Mouse (Mus musculus): Measurements from ENCODE around the gene Ucp2.

The Ucp2 gene

DNA sequence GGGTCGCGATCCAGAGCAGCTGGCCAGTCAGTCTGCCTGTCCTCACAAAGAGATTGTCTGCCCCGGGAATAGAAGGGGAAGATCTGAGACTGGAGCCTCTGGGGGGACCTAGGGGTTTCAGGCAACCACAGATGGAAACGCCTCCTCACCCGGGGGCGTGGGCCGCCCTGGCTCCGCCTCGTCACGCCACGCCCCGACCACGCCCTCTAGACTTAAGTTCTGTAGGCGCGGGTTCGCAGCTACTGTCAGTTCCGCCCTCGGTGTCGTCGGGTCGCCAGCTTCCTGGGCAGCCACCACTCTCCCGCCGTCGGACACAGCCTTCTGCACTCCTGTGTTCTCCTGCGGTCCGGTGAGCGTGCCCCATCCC lies at the start of gene Ucp2:
Ucp2 (plus strand) TSS at position 221 of the 367 bp plus-strand sequence.
- DNase-seq: peak; percentile 31 to 50

DNA sequence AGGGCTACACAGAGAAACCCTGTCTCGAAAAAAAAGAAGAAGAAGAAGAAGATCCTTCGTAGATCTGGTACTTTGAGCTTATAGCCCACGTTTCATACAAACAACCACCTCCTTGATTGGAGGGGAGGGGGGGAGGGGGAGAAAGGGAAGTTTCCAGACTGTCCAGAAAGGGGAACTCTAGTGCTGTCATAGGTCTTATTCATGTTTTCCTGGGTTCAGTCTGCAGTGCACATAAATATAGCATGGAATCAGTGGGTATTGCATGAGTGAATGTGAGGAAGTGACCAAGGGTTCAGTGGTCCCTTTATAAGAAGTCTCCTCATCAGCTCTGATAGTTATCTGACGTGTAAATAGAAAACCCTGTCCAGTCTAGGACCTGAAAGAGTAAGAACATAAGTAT lies 49.4 kb upstream of the Ucp2 start:
- DNase-seq: no peak

- no peak for DNase-seq
These were observed 46.9 kb upstream of the Ucp2 start for GRCm38 (mm10) chr7:100446271-100446670.

DNA sequence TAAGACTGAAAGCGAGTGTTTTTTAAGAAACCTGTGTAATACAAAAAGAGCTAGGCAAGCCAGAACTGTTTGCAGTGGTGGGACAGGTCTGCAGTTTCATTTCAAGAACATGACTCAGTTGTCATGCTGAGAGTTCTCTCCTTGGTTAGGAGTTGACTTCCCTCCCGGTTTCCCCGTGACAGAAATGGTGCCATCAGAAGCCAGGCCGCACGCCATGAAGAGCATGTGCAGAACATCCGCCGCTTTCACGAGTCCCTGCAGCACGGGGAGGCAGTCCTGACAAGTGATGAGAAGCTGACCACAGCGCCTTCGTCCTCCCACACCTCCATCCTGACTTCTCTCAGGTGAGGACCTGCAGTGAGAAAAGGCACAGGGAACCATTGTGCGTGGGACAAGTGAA lies 44.6 kb upstream of the Ucp2 start:
- DNase-seq: no peak

- DNase-seq: no peak
These were observed 44.2 kb upstream of the Ucp2 start for GRCm38 (mm10) chr7:100448985-100449384.

DNA sequence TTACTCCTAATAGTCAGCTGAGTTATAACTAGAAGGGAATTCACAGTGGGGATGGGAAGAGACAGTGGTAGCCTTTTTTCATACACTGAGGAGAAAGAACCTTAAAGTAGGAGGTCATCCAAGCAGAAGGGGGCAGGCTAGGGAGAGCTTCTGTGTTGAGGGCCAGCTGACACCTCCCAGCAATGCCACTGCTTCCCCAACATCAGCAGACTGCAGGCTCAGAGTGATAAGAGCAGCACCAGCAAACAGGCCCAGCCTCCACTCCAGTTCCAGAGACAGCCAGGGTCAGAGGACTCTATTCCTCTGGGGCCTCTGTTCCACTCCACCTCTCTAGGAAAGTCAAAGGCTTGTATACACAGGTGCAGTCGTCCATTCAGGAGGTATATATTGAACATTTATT lies 35.0 kb upstream of the Ucp2 start:
- DNase-seq: no peak

- DNase-seq: peak; percentile 31 to 58
These were observed 33.3 kb upstream of the Ucp2 start for GRCm38 (mm10) chr7:100459862-100460261.

DNA sequence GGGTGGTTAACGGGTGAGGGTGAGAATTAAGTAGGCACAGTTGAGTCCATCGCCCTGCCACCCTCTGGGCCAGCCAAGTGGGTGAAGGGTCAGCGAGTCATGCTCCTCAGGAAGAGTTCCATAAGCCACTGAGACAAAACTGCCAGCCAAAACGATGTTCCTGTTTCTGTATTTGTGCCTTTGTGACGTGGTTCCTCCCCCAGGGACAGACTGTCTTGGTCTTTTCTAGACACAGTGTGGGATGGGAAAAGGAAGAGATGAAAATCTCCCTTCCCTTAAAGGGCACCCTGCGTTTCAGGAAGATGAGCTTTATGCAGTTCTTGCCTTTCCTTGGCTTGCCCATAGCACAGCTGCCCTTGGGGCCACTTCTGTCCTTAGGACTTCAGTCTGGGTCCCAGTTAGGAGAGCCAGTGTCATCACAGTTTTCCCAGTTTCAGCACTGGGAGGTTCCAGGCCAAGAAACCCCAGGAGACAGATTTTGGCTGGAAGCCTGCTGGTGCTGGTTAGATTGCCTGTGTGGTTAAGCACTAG lies 31.5 kb upstream of the Ucp2 start:
- peak in 1 of 2 experiments; percentile 38 for DNase-seq

- no peak for DNase-seq
These were observed 29.9 kb upstream of the Ucp2 start for GRCm38 (mm10) chr7:100463194-100463593.

GRCm38 (mm10) chr7:100463757-100464156 lies 29.4 kb upstream of the Ucp2 start:
- DNase-seq: no peak

- DNase-seq: no peak
These were observed 28.9 kb upstream of the Ucp2 start for GRCm38 (mm10) chr7:100464248-100464647.

- DNase-seq: peak in 1 of 2 experiments; percentile 56
These were observed 27.9 kb upstream of the Ucp2 start for GRCm38 (mm10) chr7:100465248-100465647.

DNA sequence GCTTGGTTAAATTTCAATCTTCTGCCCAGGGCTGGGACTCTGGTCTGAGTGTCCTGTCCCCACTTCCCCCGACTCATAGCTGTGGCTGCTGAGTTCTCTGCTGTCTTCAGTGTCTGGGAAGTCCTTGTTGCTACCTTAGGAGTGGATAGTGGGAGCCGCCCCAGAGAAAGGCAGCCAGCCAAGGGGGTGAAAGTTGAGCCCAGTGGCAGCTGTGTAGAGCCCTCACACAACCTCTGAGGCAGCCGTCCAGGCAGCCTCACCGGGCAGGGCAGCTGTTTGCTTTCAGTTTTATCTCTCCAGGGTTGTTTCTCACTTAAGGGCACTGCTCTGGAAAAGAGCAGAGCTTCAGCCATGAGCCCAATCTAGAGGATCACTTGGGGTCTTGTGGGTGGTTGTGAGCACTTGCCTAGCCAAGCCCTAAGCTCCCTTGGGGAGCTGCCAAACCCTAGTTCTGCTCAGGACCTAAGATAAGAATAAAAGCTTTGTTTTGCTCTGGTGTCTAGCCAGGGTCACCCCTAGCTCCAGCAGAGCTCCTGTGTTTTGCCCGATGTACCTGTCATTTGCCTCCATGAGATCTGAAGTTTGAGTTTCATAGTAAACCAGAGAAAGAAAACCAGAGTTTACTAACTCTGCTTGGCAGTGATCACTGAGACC lies 27.4 kb upstream of the Ucp2 start:
- peak; percentile 25 to 32 for DNase-seq

- DNase-seq: no peak
These were observed 26.2 kb upstream of the Ucp2 start for GRCm38 (mm10) chr7:100466781-100467510.

GRCm38 (mm10) chr7:100468761-100469160 lies 24.4 kb upstream of the Ucp2 start:
- no peak for DNase-seq

DNA sequence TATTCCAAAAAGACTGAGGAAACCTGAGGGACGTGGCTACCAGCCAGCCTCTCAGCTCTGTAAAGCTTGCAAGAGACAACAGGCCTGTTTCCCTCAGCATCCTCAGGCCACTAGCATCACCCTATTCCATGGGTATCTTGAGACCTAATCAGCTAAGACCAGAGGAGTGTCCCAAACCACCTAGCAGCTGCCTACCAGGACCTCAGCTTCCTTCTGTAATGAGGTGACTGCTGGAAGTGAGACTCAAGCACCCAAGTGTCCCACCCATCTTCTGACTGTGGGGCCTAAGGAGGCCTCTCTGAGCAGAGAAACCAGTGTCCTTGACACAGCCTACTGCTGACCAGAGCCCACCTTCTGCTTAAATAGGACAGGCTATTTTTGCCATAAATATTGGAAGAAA lies 23.6 kb upstream of the Ucp2 start:
- no peak for DNase-seq

DNA sequence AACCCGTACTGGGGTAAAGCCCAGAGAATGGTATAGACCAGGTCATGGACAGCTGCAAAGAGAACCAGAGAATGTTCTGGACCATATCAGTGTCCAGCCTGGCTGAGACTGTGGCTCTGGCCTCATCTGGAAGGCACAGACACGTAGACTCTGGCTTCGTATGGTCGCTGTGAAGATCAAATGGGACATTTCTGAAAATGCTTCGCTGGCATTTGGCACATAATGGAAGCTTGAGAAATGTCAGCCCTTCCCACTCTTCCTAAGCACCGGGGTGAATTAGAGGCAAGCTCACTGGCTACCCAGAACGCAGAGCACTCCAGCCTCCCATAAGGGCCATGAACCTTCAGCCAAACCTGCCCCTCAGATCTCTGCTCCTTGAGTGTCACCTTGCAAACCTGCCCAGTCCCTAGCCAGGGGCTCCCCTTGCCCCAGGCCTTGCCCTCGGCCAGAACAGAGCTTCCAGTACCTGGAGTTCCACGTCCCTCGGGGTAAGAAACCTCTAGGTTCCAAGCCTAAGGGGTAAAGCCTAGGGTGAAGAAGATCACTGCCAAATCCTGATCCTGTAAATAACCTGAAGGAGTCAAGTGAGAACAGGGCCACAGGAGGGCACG lies 22.2 kb upstream of the Ucp2 start:
- DNase-seq: no peak

- DNase-seq: no peak
These were observed 21.7 kb upstream of the Ucp2 start for GRCm38 (mm10) chr7:100471407-100471797.

DNA sequence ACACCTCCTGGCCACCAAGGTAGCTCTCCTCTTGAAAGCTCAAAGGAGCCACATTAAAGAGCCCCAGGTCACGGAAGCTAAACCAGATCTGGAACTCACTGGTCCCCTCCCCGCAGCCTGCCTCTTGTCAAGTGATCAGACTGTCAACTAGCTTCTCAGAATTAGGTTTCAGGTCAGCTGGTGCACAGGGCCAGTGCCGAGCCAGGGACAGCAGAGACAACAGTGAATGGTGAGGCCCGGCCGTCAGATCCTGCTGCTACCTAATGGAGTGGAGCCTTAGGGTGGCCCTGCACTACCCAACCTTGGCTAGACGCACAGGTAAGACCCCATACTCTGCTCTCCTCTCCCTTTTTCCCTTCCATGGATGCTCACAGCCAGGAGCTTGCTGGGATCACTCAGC lies 20.4 kb upstream of the Ucp2 start, which contains the start of gene Ucp3:
Ucp3 (plus strand) TSS at position 214 of the 400 bp plus-strand sequence.
- no peak for DNase-seq

- DNase-seq: no peak
These were observed 19.2 kb upstream of the Ucp2 start for GRCm38 (mm10) chr7:100473846-100474454.

GRCm38 (mm10) chr7:100474680-100475079 lies 18.5 kb upstream of the Ucp2 start:
- DNase-seq: no peak

DNA sequence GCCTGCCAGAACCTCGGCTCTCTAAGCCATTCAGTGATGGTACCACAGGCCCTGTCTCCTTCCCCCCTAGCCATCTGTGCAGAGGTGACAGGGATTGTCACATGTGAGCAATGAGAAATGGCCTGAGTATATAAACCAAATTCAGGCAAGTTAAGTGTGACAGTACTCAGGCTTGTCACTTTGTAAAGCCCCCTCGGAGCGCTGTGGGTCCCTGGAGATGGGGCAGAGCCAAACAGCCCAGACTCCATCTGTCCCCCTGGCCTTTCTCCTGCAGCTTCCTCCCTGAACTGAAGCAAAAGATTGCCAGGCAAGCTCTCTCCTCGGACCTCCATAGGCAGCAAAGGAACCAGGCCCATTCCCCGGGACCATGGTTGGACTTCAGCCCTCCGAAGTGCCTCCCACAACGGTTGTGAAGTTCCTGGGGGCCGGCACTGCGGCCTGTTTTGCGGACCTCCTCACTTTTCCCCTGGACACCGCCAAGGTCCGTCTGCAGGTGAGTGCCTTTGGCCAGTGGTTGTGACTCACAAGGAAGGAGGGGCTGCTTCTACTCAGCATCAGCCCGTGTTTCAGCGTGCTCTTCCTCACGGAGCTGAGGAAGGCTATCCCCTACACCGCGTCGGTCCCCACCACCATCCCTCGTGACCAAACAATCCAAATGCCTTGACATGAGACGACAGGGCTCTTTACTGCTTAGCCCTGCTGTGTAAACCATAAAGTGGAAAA lies 13.9 kb upstream of the Ucp2 start:
- DNase-seq: peak in 1 of 2 experiments; percentile 22

DNA sequence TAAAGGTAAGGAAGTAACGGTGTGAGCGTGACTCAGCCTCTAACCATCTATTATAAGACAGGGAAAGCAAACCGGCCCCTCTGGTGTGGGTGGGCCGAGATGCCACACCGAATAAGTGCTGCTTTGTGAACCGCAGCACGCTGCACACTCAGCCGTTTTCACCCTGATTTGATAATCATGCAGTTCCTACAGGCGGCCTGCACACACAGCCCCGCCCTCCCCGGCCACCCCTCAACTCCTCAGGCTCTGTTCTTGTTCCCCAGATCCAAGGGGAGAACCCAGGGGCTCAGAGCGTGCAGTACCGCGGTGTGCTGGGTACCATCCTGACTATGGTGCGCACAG lies 13.3 kb upstream of the Ucp2 start:
- DNase-seq: no peak
